Mouse (Mus musculus): ENCODE results near the gene Myh14.

The Myh14 gene

DNA sequence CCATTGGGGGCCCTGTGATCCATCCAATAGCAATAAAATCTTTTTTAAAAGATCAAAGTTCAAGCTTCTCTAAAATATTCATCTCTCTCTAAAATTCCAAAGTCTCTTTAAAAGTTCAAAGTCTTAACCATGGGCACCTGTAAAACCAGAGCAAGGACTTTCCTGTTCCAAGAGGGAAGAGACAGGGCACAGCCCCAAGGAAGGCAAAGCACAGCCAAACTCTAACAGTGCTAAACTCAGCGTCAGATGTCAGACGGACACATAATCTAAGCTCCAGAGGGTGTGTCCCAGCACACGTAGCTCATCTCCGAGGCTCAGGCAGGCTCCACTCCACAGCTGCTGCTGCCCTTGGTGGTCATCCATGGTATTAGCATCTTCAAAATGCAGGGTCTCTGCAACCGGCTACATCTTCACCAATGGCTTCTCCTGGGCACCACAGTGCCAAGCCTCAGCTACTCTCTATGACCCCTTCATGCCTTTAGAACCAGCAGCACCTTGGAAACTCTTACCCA lies 94.3 kb downstream of the Myh14 start:
- no peak for DNase-seq (ENCODE audit: low spot score)

DNA sequence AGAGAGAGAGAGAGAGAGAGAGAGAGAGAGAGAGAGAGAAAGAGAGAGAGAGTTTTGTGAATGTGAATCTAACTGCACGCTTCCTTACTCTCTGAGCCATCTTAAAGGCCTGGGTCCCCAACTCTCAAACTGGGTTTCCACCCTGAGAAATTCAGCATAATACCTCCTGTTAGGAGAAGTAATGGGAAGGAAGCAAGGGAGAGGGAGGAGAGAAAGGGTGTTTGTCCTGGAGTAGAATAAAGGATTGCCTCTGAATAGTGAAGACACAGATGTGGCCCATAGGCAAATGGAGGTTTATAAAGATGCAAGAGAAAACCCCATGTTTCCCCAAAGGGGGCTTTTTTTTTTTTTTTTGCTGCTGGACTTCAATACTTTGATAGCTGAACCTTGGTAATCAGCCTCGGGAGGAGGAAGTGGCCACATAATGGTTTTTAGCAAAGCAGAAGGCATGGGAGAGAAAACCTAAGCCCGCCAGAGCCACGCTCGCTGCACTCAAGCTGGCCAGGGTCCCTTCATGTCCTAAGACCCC lies 97.6 kb downstream of the Myh14 start:
- no peak for DNase-seq (ENCODE audit: low spot score)

- no peak for DNase-seq (ENCODE audit: low spot score)
Measured at GRCm38 (mm10) chr7:44572213-44572701, 98.4 kb downstream of the Myh14 start, which contains the start of gene Napsa. TSS of gene Napsa (plus strand) at chr7:44572380.

DNA sequence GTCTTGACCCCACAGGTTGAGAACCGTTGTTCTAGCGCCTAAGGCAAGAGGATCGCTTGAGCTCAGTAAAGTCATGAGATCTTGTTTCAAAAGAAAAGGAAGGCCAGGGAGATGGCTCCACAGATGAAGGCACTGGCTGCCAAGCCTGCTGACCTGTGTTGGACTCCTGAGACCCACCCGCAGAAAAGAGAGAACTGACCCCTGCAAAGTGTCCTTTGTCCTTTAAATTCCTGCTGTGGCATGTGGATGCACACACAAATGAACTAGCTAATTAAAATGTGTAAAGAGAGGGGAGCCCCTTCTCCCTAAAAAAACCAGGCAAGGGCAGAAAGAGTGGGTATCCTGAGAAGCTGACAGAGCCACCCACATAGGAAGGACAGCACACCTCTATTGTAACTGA lies 98.8 kb downstream of the Myh14 start:
- DNase-seq (ENCODE audit: low spot score), result no peak

DNA sequence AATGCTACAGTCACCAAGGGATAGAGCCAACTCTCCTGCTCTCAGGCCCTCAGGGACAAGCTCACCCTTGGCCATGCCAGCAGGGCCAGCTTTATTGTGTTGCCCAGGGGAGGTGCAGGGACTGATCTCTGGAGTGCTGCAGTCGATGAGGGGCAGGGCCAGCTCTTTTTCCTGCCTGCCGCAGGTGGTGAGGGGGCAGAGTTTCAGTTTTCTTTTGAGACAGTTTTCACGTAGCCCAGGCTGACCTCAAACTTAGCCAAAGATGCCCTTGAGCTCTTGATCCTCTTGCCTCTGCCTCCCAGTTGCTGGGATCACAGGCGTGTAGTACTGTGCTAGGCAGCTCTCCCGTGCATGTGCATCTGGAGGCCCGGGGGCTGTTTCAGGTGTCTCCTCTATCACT lies 99.7 kb downstream of the Myh14 start:
- no peak for DNase-seq (ENCODE audit: low spot score)

DNA sequence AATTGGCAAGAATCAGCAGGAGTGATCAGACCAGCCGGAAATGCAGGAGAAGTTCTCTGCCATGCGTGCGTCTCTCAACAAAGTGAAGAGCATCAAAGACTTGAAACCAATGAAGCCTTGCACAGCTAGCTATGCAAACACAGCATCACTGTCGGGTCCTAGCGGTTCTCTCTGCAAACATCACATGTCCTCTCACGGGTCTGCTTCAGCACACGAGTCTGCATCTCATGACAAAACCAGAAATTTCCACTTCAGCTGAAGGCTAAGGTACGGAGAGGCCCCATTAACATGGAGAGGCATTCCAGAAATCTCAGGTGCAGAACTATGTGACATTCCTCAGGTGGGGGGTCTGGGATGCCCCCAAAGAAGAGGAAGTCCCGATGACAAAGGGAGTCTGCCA lies 101.8 kb downstream of the Myh14 start:
- DNase-seq (ENCODE audit: low spot score), result no peak

DNA sequence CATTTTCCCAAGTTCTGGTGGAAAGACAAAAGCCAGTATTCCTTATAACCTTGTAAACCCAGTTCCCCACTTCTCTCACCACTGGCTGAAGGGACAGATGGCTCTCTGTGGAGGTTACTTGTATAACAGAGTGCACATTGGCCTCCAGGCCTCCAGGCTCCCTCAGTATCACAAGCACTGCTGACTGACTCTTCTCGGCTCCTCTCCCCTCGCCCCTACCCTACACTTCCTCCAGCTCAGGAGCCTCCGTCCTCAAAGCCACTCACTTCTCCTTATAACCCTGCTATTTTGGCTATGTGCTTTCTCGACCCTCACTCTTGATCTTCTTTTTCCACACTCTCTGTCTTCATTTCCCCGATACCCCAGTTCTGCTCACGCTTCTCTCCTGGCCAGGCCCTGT lies 105.2 kb downstream of the Myh14 start:
- no peak for DNase-seq (ENCODE audit: low spot score)

DNA sequence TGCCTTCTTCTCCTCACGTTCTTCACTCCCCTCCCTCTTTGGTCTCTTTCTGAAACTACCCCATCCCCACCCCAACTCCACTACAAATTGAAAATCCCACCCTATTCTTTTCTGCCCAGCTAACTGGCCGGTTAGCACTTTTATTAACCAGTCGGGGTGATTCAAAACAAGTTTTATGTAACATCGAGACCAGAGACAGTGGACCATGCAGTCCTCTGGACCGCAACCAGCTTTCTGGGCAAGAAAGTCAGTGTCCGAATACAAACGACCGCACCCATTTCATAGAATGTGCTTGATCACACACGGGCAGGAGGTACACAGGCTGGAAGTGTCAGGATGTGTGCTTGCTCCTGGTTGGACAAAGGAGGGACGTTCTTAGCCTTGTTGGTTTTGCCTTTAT lies 106.2 kb downstream of the Myh14 start:
- no peak for DNase-seq (ENCODE audit: low spot score)

DNA sequence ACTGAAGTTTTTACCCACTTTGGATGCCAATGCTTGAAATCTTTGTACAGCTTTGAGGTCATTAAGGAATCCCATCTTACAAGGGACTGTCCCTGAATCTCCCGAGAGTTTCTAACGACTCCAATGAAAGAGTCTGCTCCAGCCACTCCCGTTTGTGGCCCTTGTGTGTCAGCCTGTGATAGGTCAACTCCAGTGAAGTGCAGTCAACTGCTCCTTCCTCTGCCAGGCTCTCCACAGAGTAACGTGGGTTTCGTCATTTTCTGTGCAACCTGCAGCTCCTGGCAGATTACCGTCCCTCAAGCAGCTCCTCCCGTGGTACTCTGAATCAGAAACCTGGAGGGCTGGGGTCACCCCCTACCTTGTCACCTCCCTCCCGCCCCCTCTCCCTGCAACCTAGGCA lies 107.4 kb downstream of the Myh14 start:
- no peak for DNase-seq (ENCODE audit: low spot score)

- DNase-seq (ENCODE audit: low spot score), result no peak
Measured at GRCm38 (mm10) chr7:44560435-44561400, 109.9 kb downstream of the Myh14 start.

DNA sequence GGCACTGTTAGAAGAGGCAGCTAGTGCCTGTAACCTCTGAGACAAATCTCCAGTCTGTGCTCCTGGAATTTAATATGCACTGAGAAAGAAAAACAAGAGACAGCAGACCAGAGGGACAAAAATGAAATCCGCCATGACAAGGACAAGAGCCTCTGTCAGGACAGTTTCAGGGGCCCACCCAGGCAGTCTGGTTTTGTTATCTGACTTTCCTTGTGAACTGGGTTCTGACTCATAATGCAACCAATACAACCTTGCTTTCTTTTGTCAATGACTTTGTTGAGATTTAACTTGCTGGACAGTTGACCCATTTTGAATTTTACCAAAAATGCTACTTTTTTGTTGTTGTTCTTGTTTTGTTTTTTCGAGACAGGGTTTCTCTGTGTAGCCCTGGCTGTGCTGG lies 113.0 kb downstream of the Myh14 start:
- no peak for DNase-seq (ENCODE audit: low spot score)

Data from urinary bladder, postnatal 10 days (tissue).